Mouse (Mus musculus): Measurements from ENCODE around the gene Hist2h2ac.

DNA sequence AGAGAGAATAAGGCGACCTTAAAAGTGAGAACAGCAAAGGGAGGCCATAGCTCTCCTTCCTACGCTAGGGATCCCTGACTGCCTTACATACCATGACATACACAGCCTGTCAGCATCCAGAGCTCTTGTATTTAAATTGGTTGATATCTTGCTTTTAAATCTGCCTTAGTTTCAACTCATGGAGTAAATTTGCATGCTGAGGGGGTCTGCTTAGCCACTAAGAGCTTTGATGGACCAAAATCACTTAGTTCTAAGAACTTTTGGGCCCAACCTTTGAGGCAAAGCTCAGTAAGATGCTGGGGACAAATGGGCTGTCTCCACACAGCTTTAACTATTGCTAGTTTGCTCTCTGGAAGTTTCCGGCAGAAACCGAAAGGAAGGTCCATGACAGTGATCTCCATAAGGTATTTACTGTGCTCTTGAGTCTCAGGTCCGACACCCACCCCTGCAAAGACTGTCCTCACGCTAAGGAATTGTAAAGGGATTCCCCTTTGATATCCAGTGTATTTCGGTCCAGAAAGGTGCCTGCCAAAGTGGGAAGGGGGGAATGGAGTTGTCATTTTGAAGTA, 16.7 kb upstream of the Hist2h2ac start:
- no peak for TF ChIP-seq POLR2A (IDR thresholded peaks at IDR 0.05; ENCODE audit: low read depth, low read length)
- no peak for TF ChIP-seq CTCF (IDR thresholded peaks at IDR 0.05; ENCODE audit: extremely low read depth, insufficient read length, insufficient replicate concordance, low read depth, low read length)
